Mouse (Mus musculus): Measurements from ENCODE around the gene Elane.

Gene Elane

GRCm38 (mm10) chr10:79908167-79909091 is 22.4 kb downstream of the Elane start, which contains the start of gene Med16:
Gene Med16, minus strand, starts transcription at chr10:79908923.
- peak; percentile 98 for DNase-seq (ENCODE audit: low read depth, low spot score)
- H3K27me3 ChIP-seq (ENCODE audit: control insufficient read depth, insufficient read depth, low read length, poor library complexity, severe bottlenecking) = no peaks in the 10 kb centered on the region
- H3K36me3 ChIP-seq (ENCODE audit: control insufficient read depth, insufficient read depth, low read length, poor library complexity, severe bottlenecking) = peaks cover 4% of the 10 kb centered on the region

GRCm38 (mm10) chr10:79909092-79909922 is 23.3 kb downstream of the Elane start:
- Histone ChIP-seq H3K36me3 (ENCODE audit: control insufficient read depth, insufficient read depth, low read length, poor library complexity, severe bottlenecking) (peaks cover 4% of the 10 kb centered on the region), H3K27me3 (ENCODE audit: control insufficient read depth, insufficient read depth, low read length, poor library complexity, severe bottlenecking) (no peaks in the 10 kb centered on the region)
- no peak for DNase-seq (ENCODE audit: low read depth, low spot score)

GRCm38 (mm10) chr10:79910556-79910955 is 24.5 kb downstream of the Elane start, which contains the start of gene Gm26602:
Gene Gm26602, plus strand, starts transcription at chr10:79910856.
- DNase-seq (ENCODE audit: low read depth, low spot score) = no peak
- Histone ChIP-seq H3K36me3 (ENCODE audit: control insufficient read depth, insufficient read depth, low read length, poor library complexity, severe bottlenecking) (peaks cover under 1% of the 10 kb centered on the region; the same call in 1 of the 2 replicates), H3K27me3 (ENCODE audit: control insufficient read depth, insufficient read depth, low read length, poor library complexity, severe bottlenecking) (no peaks in the 10 kb centered on the region)

- DNase-seq (ENCODE audit: low read depth, low spot score) = no peak
- no peaks in the 10 kb centered on the region for H3K36me3 ChIP-seq (ENCODE audit: control insufficient read depth, insufficient read depth, low read length, poor library complexity, severe bottlenecking)
- no peaks in the 10 kb centered on the region for H3K27me3 ChIP-seq (ENCODE audit: control insufficient read depth, insufficient read depth, low read length, poor library complexity, severe bottlenecking)
Observed at GRCm38 (mm10) chr10:79912412-79912811, 26.4 kb downstream of the Elane start.

- Histone ChIP-seq H3K27me3 (ENCODE audit: control insufficient read depth, insufficient read depth, low read length, poor library complexity, severe bottlenecking) (no peaks in the 10 kb centered on the region), H3K36me3 (ENCODE audit: control insufficient read depth, insufficient read depth, low read length, poor library complexity, severe bottlenecking) (no peaks in the 10 kb centered on the region)
- no peak for DNase-seq (ENCODE audit: low read depth, low spot score)
Observed at GRCm38 (mm10) chr10:79914131-79914947, 28.3 kb downstream of the Elane start.

GRCm38 (mm10) chr10:79914948-79915596 is 29.0 kb downstream of the Elane start:
- H3K36me3 ChIP-seq (ENCODE audit: control insufficient read depth, insufficient read depth, low read length, poor library complexity, severe bottlenecking) = no peaks in the 10 kb centered on the region
- DNase-seq (ENCODE audit: low read depth, low spot score) = no peak
- no peaks in the 10 kb centered on the region for H3K27me3 ChIP-seq (ENCODE audit: control insufficient read depth, insufficient read depth, low read length, poor library complexity, severe bottlenecking)

GRCm38 (mm10) chr10:79916081-79916480 is 30.0 kb downstream of the Elane start:
- Histone ChIP-seq H3K27me3 (ENCODE audit: control insufficient read depth, insufficient read depth, low read length, poor library complexity, severe bottlenecking) (no peaks in the 10 kb centered on the region), H3K36me3 (ENCODE audit: control insufficient read depth, insufficient read depth, low read length, poor library complexity, severe bottlenecking) (no peaks in the 10 kb centered on the region)
- DNase-seq (ENCODE audit: low read depth, low spot score) = no peak

GRCm38 (mm10) chr10:79916808-79917531 is 30.9 kb downstream of the Elane start, which contains the start of gene Kiss1r:
Gene Kiss1r, plus strand, starts transcription at chr10:79916971.
- peak; percentile 73 for DNase-seq (ENCODE audit: low read depth, low spot score)
- Histone ChIP-seq H3K36me3 (ENCODE audit: control insufficient read depth, insufficient read depth, low read length, poor library complexity, severe bottlenecking) (no peaks in the 10 kb centered on the region), H3K27me3 (ENCODE audit: control insufficient read depth, insufficient read depth, low read length, poor library complexity, severe bottlenecking) (no peaks in the 10 kb centered on the region)

GRCm38 (mm10) chr10:79917532-79918100 is 31.6 kb downstream of the Elane start:
- no peaks in the 10 kb centered on the region for H3K36me3 ChIP-seq (ENCODE audit: control insufficient read depth, insufficient read depth, low read length, poor library complexity, severe bottlenecking)
- DNase-seq (ENCODE audit: low read depth, low spot score) = no peak

GRCm38 (mm10) chr10:79918231-79919078 is 32.4 kb downstream of the Elane start:
- DNase-seq (ENCODE audit: low read depth, low spot score) = no peak
- Histone ChIP-seq H3K27me3 (ENCODE audit: control insufficient read depth, insufficient read depth, low read length, poor library complexity, severe bottlenecking) (no peaks in the 10 kb centered on the region), H3K36me3 (ENCODE audit: control insufficient read depth, insufficient read depth, low read length, poor library complexity, severe bottlenecking) (no peaks in the 10 kb centered on the region)

More at GRCm38 (mm10) chr10:79917532-79918100, 31.6 kb downstream of the Elane start:
- no peaks in the 10 kb centered on the region for H3K27me3 ChIP-seq (ENCODE audit: control insufficient read depth, insufficient read depth, low read length, poor library complexity, severe bottlenecking)

- DNase-seq (ENCODE audit: low read depth, low spot score) = peak; percentile 27
- no peaks in the 10 kb centered on the region for H3K36me3 ChIP-seq (ENCODE audit: control insufficient read depth, insufficient read depth, low read length, poor library complexity, severe bottlenecking)
- H3K27me3 ChIP-seq (ENCODE audit: control insufficient read depth, insufficient read depth, low read length, poor library complexity, severe bottlenecking) = no peaks in the 10 kb centered on the region
Observed at GRCm38 (mm10) chr10:79919251-79919849, 33.3 kb downstream of the Elane start.

Measured in splenic B cell, adult 2 months (primary cell).